Mouse (Mus musculus) lung, postnatal 36 days (tissue): ENCODE results near the gene Brms1.
"Not testable (repeated sequence)": the region's sequence is repeated elsewhere in the genome, so short reads cannot be mapped to it uniquely, and the experiment has no call there.

Experiments used
- DNase-seq: peaks from one replicate; pipeline ENCODE4 v3.0.0; 2022; ENCODE audit warnings: mixed read lengths

Gene Brms1

DNA sequence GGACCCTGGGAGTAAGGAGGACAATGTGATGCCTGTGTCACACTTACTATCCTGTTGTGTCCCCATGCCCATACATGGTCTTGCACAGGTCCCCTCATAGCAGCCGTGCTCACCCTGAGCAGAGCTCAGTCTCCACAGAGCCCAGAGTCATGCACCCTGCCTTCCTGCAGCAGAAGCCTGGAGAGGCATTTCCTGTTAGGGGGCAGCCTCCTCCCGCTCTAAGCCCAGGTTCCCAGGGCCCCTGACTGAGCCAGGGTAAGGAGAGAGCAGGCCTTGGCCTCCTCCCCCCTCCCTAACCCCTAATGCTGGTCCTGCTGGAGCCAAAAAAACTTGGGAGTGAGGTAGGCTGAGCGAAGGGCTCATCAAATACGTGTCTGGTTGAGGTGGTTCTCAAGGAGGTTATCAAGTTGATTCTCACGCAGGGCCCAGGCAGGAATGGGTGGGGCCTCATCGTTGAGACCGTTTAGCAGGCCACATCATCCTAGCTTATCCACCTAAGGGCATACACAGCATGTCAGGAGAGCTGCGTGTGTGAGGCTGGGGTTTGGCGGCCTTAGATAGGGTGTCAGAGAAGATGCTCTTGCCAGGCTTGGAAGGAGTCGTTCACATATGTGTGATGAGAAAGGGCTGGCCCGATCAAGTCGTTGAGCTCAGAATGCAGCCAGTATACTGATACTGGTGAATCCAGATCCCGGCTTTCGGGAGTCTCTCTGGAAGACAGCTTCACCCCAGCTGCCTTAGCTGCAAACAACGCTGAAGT lies 26.1 kb downstream of the Brms1 start:
- DNase-seq, result no peak

DNA sequence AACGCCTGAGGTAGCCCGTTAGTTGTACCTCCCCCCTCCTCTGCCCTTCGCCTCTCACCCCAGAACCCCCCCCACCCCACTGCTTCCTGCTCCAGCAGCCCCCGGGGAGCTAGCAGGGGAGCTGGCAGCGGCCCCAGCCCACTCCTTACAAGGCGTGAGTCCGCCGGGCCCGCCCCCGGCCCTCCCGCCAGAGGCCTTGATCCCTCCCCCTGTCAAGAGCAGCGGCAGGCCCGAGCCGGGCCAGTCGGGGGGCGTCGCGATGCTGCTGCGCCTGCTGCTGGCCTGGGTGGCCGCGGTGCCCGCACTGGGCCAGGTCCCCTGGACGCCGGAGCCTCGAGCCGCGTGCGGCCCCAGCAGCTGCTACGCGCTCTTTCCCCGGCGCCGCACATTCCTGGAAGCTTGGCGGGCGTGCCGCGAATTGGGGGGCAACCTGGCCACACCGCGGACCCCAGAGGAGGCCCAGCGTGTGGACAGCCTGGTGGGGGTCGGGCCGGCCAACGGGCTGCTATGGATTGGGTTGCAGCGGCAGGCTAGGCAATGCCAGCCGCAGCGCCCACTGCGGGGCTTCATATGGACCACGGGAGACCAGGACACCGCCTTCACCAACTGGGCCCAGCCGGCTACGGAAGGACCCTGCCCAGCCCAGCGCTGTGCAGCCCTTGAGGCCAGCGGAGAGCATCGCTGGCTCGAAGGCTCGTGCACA lies 26.9 kb downstream of the Brms1 start, which contains the start of gene Cd248:
TSS of gene Cd248 (plus strand) at position 212 of the 703 bp plus-strand sequence.
- peak; percentile 67 for DNase-seq

DNA sequence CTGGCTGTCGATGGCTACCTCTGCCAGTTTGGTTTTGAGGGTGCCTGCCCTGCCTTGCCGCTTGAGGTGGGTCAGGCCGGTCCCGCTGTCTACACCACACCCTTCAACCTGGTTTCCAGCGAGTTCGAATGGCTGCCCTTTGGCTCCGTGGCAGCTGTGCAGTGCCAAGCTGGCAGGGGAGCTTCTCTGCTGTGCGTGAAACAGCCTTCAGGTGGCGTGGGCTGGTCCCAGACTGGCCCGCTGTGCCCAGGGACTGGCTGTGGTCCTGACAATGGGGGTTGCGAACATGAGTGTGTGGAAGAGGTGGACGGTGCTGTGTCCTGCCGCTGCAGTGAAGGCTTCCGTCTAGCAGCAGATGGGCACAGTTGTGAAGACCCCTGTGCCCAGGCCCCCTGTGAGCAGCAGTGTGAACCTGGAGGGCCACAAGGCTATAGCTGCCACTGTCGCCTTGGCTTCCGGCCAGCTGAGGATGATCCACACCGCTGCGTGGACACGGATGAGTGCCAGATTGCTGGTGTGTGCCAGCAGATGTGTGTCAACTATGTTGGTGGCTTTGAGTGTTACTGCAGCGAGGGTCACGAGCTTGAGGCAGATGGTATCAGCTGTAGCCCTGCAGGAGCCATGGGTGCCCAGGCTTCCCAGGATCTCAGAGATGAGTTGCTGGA lies 27.5 kb downstream of the Brms1 start:
- no peak for DNase-seq

DNA sequence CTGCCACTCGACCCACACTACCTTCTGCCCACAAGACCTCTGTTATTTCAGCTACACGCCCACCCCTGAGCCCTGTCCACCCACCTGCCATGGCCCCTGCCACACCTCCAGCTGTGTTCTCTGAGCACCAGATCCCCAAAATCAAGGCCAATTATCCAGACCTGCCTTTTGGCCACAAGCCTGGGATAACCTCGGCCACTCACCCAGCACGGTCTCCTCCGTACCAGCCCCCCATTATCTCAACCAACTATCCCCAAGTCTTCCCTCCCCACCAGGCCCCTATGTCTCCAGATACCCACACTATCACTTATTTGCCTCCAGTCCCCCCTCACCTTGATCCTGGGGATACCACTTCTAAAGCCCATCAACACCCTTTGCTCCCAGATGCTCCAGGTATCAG lies 28.3 kb downstream of the Brms1 start:
- DNase-seq, result no peak

DNA sequence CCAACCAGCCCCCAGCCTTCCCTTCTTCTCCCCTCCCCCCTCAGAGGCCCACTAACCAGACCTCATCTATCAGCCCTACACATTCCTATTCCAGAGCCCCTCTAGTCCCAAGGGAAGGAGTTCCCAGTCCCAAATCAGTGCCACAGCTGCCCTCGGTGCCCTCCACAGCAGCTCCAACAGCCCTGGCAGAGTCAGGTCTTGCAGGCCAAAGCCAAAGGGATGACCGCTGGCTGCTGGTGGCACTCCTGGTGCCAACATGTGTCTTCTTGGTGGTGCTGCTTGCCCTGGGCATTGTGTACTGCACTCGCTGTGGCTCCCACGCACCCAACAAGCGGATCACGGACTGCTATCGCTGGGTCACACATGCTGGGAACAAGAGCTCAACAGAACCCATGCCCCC lies 28.8 kb downstream of the Brms1 start:
- DNase-seq, result no peak

- DNase-seq, result no peak
Measured at GRCm38 (mm10) chr19:5071077-5071476, 29.9 kb downstream of the Brms1 start.

DNA sequence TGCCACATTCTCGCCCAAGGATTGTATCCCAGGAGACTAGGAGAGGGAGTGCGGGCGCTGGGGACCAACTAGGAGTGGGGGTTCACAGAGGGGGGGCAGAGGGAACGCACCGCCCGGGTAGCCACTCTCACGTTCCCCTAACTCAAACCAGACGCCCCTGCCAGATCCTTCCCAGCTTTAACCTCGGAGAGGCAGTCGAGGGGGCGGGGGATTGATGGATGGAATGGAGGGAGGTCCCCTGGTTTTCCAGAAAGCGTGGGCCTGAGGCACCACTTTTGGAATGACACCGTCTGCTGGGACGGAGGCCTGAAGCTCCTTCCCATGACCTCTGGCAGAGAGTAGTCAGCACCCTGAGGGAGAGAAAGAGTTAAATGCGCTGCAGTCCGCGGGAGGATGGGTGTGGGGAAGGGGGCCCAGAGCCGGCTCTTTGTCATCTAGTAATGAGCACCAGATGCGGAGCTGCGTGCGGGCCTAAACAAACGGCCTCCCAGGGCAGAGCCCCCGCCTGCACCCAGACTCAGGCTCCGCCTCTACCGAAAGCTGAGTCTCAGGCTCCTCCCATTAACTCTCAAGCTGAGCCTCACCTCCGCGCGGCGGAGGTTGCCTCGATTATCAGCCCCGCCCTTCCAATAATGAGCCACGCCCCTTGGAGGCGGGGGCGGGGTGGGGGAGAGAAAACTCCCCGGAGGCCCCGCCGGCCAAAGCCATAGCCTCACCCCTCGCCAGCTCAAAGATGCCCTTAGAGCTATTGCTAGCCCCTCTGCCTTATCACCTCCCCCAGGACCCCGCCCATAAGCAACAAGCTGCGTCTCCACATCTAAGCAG lies 30.6 kb downstream of the Brms1 start:
- DNase-seq, result peak; percentile 86

DNA sequence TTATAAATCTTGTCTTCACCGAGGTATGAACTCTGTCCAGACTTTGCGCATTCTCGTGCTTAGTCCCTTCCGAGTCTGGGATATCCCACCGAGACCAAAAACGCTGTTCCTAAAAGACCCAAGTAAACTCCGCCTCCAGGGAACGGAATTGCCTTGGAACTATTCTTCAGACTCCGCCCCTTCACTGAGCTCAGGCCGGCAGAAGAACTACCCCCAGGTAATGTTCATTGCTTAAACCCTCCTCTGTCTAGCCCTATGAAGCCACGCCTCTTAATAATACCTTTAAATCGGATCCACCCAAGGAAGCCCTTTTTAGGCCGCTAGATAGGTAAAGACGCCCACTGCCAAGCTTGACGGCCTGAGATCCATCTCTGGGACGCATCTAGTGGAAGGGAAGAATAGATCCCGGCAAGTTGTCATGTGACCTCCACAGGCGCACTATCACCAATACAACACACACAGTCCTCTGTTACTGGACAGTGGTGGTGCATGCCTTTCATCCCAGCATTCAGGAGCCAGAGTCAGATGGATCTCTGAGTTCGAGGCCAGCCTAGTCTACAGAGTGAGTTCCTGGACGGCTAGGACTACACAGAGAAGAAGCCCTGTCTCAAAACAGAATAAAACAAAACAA lies 31.4 kb downstream of the Brms1 start:
- peak; percentile 53 for DNase-seq

DNA sequence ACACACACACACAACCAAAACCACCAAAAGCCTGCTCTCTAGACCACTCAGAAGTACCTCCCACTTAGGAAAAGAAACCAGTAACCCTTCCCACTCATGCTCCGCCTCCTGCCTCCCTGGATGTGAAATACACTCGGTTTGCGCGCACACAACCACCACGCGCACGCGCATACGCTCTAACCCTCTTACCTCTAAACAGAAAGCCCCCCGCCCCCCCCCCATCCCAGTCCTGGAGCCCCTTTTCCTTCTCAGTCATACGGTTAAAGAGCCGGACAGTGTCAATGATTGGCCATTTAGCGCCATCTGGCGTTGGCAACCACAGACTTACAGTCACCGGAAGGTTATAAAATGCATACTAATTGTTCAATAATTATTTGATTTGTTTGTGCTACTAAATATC lies 31.9 kb downstream of the Brms1 start:
- DNase-seq, result peak; percentile 85

- no peak for DNase-seq
Measured at GRCm38 (mm10) chr19:5073518-5073917, 32.4 kb downstream of the Brms1 start.

DNA sequence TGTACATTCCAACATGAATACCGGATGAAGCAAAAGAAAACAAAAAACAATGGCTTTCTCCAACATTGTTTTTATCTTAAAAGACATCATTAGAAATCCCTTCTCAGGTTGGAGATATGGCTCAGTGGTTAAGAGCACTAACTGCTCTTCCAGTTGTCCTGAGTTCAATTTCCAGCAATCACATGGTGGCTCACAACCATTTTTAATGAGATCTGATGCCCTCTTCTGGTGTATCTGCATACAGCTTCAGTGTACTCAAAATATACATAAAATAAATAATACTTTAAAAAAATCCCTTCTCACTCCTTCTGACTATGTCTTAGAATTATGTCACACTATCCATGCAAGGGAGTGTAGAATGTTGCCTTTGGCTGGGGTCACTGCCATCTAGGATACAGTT lies 38.1 kb downstream of the Brms1 start:
- DNase-seq, result no peak

GRCm38 (mm10) chr19:5082005-5082404 lies 40.9 kb downstream of the Brms1 start:
- no peak for DNase-seq

DNA sequence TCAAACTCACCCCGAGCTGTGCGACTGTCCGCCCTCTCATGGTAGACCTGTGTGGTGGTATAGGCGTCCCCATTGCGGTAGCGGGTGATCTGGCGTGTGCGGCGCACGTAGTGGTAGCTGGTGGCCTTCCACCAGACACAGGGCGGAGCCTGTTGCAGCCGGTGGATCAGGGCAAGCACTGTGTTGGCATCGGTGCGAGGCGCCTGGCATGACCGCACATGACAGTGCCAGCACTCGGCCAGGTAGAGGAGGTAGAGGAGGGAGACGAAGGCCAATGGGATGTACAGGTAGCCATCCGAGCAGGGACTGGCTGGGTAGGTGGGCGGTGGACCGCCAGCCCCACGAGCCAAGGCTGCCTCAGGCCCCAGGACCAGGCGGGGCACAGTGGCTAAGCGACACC lies 41.4 kb downstream of the Brms1 start:
- DNase-seq, result no peak

DNA sequence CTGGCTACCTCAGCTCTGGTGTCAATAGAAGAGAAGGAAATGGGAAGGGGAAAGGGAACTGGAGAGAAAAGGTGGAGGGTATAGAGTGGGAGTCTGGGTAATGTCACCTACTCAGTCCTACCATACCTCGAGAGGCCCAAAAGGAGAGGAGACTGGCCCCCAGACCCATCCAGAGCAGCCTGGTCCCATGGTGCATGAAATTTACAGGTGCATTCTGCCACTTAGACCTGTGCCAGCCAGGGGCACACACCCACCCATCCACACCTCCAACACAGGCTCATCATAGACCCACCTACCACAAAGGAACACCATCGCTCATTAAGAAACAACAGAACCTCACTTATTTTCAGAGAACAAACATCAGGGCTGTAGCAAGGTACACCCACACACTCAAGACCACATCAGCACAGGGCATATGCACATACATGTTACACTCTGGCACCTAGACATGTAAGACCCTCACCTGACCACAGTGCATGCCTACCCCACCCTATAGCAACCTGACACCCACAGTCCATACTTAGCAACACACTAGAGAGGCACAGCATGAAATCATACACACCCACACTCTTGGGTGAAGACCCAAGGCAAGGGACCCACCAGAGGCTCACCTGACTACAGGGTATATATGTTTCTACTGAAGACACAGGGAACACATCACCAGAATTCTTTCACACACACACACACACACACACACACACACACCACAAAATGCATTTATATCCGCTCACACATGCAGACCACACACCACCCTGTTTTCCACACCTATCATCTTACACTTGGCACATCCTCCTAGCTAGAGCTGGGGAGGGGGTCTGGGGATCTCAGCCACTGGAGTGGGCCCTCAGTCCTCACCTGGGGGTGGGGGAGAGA lies 43.0 kb downstream of the Brms1 start:
- no peak for DNase-seq

GRCm38 (mm10) chr19:5084834-5085144 lies 43.6 kb downstream of the Brms1 start:
- DNase-seq, result no peak

- peak; percentile 58 for DNase-seq
Measured at GRCm38 (mm10) chr19:5085145-5085863, 44.1 kb downstream of the Brms1 start, which contains the start of gene Tmem151a. TSS of gene Tmem151a (minus strand) at chr19:5085531.

- DNase-seq, result not testable (repeated sequence)
Measured at GRCm38 (mm10) chr19:5086533-5086932, 45.4 kb downstream of the Brms1 start.

DNA sequence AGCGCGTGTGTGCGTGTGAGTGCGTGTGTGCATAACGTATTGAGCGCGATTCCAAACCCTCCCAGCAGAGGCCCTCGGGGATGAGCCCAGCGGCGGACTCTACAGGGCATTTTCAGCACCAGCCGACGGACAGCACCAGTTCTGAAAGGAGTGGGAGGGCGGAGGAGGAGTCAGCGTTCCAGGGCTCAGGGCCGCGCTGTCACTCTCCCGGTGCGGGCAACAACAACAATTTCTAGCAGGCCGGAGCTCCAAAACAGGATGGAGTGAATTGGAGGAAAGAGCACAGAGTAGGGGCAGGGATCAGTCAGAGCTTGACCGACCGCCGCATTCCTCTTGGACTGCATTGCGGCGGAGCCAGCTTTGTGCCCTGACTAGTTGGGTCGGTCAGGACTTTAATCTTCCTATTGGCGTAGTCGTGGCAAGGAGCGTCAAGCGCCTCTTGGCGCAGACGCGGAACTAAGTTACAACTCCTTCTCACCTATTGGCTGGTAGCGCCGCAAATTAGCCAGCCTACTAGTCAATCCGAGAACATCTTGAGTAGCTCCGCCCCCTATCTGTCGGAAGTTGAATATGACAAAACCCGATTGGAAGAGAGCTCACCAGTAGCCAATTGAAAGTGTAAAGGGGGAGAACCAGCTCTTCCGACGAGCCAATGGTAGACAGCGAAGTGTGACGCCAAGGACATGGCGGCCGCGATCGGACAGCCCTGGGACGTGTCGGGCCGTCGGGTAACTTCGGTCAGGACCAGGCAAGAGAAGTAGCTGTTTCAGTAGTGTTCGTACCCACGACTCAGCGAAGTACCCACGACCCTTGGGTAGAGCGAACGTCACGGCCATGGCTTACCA lies 47.0 kb downstream of the Brms1 start, which contains the start of gene Yif1a:
TSS of gene Yif1a (plus strand) at position 655 of the 845 bp plus-strand sequence.
- DNase-seq, result peak; percentile 99

DNA sequence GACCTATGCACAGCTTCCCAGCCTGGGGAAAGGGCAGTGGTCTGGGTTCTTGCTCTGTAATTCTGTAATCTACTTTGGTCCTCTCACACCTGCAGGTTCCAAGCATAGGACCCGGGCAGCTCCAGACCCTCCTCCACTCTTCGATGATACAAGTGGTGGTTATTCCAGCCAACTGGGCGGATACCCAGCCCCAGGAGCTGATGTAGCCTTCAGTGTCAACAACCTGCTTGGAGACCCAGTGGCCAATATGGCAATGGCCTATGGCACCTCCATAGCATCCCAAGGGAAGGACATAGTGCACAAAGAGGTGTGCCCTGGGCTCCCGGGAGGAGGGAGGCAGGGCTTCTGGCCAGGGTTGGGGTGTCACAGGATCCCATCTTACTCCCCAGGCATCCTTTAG lies 48.2 kb downstream of the Brms1 start:
- DNase-seq, result no peak

- DNase-seq, result no peak
Measured at GRCm38 (mm10) chr19:5092083-5092482, 50.9 kb downstream of the Brms1 start.
